Mouse (Mus musculus) embryonic facial prominence, embryonic 12.5 days (tissue): Measurements from ENCODE around the gene Nmrk1. TPM values are rescaled to one million over a fixed set of nuclear protein-coding genes. Genes with fewer than 3 reads are reported as not detected.
A peak's percentile ranks its signal among the peaks of the same experiment; 100 is the strongest.

Experiments used
- ATAC-seq: fragments of 200-750 bp; cut with Nextera tagmentation; 2 replicates; pipeline ENCODE4 v1.8.0; 2017; ENCODE audit not compliant: insufficient number of reproducible peaks, insufficient read depth, low FRiP score, low TSS enrichment
- H3K27ac ChIP-seq: fragments of 300-500 bp; sonication (generic); 2 replicates; pipeline ENCODE4 v1.5.1; 2016; ENCODE audit warnings: mild to moderate bottlenecking
- H3K27me3 ChIP-seq: fragments of 300-500 bp; sonication (generic); 2 replicates; pipeline ENCODE4 v1.6.1; 2016; ENCODE audit warnings: mild to moderate bottlenecking, moderate library complexity
- H3K36me3 ChIP-seq: fragments of 300-500 bp; sonication (generic); 2 replicates; pipeline ENCODE4 v1.6.1; 2016; ENCODE audit warnings: mild to moderate bottlenecking
- H3K4me1 ChIP-seq: fragments of 300-500 bp; sonication (generic); 2 replicates; pipeline ENCODE4 v1.6.1; 2016
- H3K4me2 ChIP-seq: fragments of 300-500 bp; sonication (generic); replicated peaks from 2 replicates; pipeline ENCODE4 v1.6.1; 2016; ENCODE audit warnings: mild to moderate bottlenecking, moderate library complexity
- H3K4me3 ChIP-seq: fragments of 300-500 bp; sonication (generic); 2 replicates; pipeline ENCODE4 v1.5.1; 2016; ENCODE audit warnings: mild to moderate bottlenecking
- H3K9ac ChIP-seq: fragments of 300-500 bp; sonication (generic); 2 replicates; pipeline ENCODE4 v1.6.1; 2016; ENCODE audit warnings: mild to moderate bottlenecking, moderate library complexity
- H3K9me3 ChIP-seq: fragments of 300-500 bp; sonication (generic); 2 replicates; pipeline ENCODE4 v1.6.1; 2016; ENCODE audit warnings: mild to moderate bottlenecking, moderate library complexity
- WGBS: fragments of 180-500 bp; shearing (Covaris S2); methylation state at CpG from one replicate; pipeline ENCODE4 v1.1.7; 2016; 5-methylcytosine and 5-hydroxymethylcytosine counted together
- polyA plus RNA-seq: library from polyadenylated mRNA; unstranded; fragments of >200 nt; fragmentation: Nextera tagmentation; extraction: Ambion mirVana; gene quantifications from 2 replicates; pipeline ENCODE4 v1.2.1, GENCODE M21; 2016

Nmrk1 gene
- polyA plus RNA-seq, 1 experiment from 2014 or later, result 15.6 TPM

- Histone ChIP-seq H3K27me3 (no peaks in the 10 kb centered on the region), H3K4me3 (0 out of 2 replicates have a peak overlapping the region, but pooled peaks have one; percentile 78)
Measured at GRCm38 (mm10) chr19:18673116-18673515, 41.4 kb downstream of the Nmrk1 start.

GRCm38 (mm10) chr19:18682142-18682541 is 50.4 kb downstream of the Nmrk1 start:
- Histone ChIP-seq H3K27ac (no peak overlapping the region), H3K36me3 (peaks cover 22% of the 10 kb centered on the region), H3K9ac (no peak overlapping the region), H3K9me3 (no peaks in the 10 kb centered on the region), H3K4me3 (no peak overlapping the region), H3K4me1 (no peaks in the 10 kb centered on the region), H3K4me2 (no peak overlapping the region), H3K27me3 (no peaks in the 10 kb centered on the region)
- WGBS, result 74% methylated on average over 4 of the region's 4 CpGs
- ATAC-seq, result no peak

More at GRCm38 (mm10) chr19:18673116-18673515, 41.4 kb downstream of the Nmrk1 start:
- ATAC-seq, result no peak
- 32% methylated on average over 4 of the region's 4 CpGs for WGBS
- no peak overlapping the region for H3K27ac ChIP-seq
- H3K9me3 ChIP-seq, result no peaks in the 10 kb centered on the region
- H3K36me3 ChIP-seq, result no peaks in the 10 kb centered on the region
- peaks cover 19% of the 10 kb centered on the region for H3K4me1 ChIP-seq
- peak overlapping the region; percentile 76 for H3K4me2 ChIP-seq
- peak overlapping the region; percentile 38; the same call in 1 of the 2 replicates for H3K9ac ChIP-seq

- Histone ChIP-seq H3K4me3 (no peak overlapping the region), H3K27ac (no peak overlapping the region), H3K27me3 (no peaks in the 10 kb centered on the region), H3K9me3 (no peaks in the 10 kb centered on the region), H3K36me3 (0 out of 2 replicates have a peak, but pooled peaks cover 10% of the 10 kb centered on the region), H3K9ac (no peak overlapping the region), H3K4me2 (no peak overlapping the region), H3K4me1 (no peaks in the 10 kb centered on the region)
- WGBS, result 77% methylated on average over 3 of the region's 3 CpGs
- ATAC-seq, result no peak
Measured at GRCm38 (mm10) chr19:18687556-18687955, 55.8 kb downstream of the Nmrk1 start.

GRCm38 (mm10) chr19:18692176-18692575 is 60.4 kb downstream of the Nmrk1 start:
- Histone ChIP-seq H3K27ac (no peak overlapping the region), H3K4me2 (no peak overlapping the region), H3K9me3 (no peaks in the 10 kb centered on the region), H3K4me1 (no peaks in the 10 kb centered on the region), H3K4me3 (no peak overlapping the region), H3K9ac (no peak overlapping the region), H3K27me3 (no peaks in the 10 kb centered on the region), H3K36me3 (peaks cover 13% of the 10 kb centered on the region; the same call in 1 of the 2 replicates)
- ATAC-seq, result no peak
- WGBS, result 81% methylated on average over 3 of the region's 3 CpGs

GRCm38 (mm10) chr19:18692768-18693167 is 61.0 kb downstream of the Nmrk1 start:
- 81% methylated on average over 2 of the region's 2 CpGs for WGBS
- H3K36me3 ChIP-seq, result peaks cover 13% of the 10 kb centered on the region; the same call in 1 of the 2 replicates
- no peak for ATAC-seq
- no peak overlapping the region for H3K4me3 ChIP-seq
- no peaks in the 10 kb centered on the region for H3K9me3 ChIP-seq
- H3K27ac ChIP-seq, result no peak overlapping the region
- H3K4me2 ChIP-seq, result no peak overlapping the region
- H3K27me3 ChIP-seq, result no peaks in the 10 kb centered on the region
- H3K9ac ChIP-seq, result no peak overlapping the region
- H3K4me1 ChIP-seq, result no peaks in the 10 kb centered on the region

- Histone ChIP-seq H3K9ac (no peak overlapping the region), H3K4me3 (no peak overlapping the region), H3K9me3 (no peaks in the 10 kb centered on the region), H3K27me3 (no peaks in the 10 kb centered on the region), H3K4me1 (no peaks in the 10 kb centered on the region), H3K27ac (no peak overlapping the region), H3K4me2 (no peak overlapping the region), H3K36me3 (peaks cover 17% of the 10 kb centered on the region; the same call in 1 of the 2 replicates)
- 90% methylated on average over 3 of the region's 3 CpGs for WGBS
- no peak for ATAC-seq
Measured at GRCm38 (mm10) chr19:18695116-18695515, 63.4 kb downstream of the Nmrk1 start.

- Histone ChIP-seq H3K27ac (no peak overlapping the region), H3K27me3 (no peaks in the 10 kb centered on the region), H3K9ac (no peak overlapping the region), H3K4me1 (no peaks in the 10 kb centered on the region), H3K9me3 (no peaks in the 10 kb centered on the region), H3K4me3 (no peak overlapping the region), H3K36me3 (peaks cover 17% of the 10 kb centered on the region; the same call in 1 of the 2 replicates), H3K4me2 (no peak overlapping the region)
- no peak for ATAC-seq
- 92% methylated on average over 1 of the region's 1 CpGs for WGBS
Measured at GRCm38 (mm10) chr19:18695552-18695951, 63.8 kb downstream of the Nmrk1 start.

Other genes starting within 250 kb of the Nmrk1 start
- 45.8 and 53.1 TPM in 2 replicates for gene Ostf1, start 127 bp upstream of the Nmrk1 start, polyA plus RNA-seq
- 35.3 and 42.1 TPM in 2 replicates for gene Carnmt1, start 38.8 kb downstream of the Nmrk1 start, polyA plus RNA-seq
- 41.1 and 42.2 TPM in 2 replicates for gene D030056L22Rik, start 81.2 kb downstream of the Nmrk1 start, polyA plus RNA-seq
- 0.43 and 0.53 TPM in 2 replicates for gene Trpm6, start 118.0 kb downstream of the Nmrk1 start, polyA plus RNA-seq